Mouse (Mus musculus): Measurements from ENCODE around the gene Il20rb.

Gene Il20rb

DNA sequence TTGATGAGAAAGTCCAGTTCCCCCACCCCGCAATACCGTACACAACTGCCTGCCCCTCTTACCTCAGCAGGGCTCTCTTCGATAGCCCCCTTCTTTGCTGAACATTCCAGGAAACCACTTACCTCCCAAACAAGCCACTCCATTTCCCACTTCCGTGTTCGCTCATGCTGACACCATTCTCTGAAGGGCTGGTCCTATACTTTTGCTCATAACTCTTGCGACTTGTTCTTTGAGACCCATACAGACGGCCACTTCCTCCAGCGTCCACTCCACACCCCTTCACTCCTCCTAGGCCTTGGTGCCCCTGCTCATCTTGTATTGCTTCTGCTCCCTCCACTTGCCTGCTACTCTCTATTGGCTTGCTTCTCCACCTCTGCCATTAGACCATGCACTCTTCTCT lies 67.5 kb downstream of the Il20rb start:
- DNase-seq: no peak

GRCm38 (mm10) chr9:100416756-100417155 lies 69.8 kb downstream of the Il20rb start:
- no peak for DNase-seq

DNA sequence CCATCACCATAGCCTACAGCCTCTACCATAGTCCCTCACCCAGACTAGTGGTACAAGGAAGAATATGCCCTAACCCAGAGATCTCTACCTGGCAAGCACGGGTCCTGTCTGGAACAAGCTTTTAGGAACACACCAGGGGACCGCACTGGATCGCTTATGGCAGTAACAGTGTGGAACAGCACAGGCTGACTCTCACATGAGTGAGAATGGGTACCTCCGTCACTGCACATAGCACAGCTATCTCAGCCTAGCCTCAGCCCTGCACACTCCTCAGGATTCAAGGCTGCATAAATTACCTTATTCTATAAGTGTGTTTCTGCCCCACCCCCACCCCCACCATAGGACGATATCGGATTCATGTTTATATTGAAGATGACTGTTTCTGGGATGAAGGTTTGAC lies 70.3 kb downstream of the Il20rb start:
- DNase-seq: no peak

DNA sequence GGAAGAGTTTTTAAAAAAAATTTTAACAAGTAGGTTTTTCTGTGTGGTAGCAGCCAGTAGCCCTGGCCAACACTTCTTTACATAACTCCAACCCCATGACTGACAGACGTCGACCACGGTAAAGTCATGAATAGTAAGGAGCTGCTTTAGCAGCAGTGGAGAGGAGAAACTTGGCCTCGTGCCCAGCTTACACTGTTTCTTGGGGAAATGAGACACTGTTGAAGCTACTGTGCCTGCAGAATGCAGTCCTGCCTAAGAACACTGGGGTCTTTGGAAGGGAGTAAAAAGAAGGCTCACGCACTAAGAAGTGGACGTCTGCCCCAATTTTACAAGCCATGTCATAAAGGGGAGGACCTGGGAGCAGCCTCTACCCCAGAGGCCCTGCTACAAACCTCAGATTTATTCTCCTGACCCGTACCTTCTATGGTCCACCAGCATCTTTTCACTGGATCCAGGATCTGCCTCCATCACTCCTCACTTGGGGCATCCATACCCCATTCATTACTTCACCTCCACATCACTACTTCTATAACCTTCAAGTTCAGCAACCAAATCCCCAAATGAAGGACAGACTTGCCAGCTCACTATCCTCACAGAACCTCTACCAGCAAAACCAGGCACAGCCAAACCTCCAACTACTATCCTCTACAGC lies 71.1 kb downstream of the Il20rb start:
- peak; percentile 72 to 78 for DNase-seq

Data from cerebellum, postnatal 10 days (tissue).